Mouse (Mus musculus) heart, postnatal 25 days (tissue): ENCODE data around the gene Skap1. TPM values are rescaled to one million over a fixed set of nuclear protein-coding genes. Genes with fewer than 3 reads are reported as not detected.

ENCODE experiments used
- DNase-seq: peaks from one replicate; pipeline ENCODE4 v3.0.0; 2022; ENCODE audit warnings: low spot score
- intact Hi-C: fragments of 180-260 bp; cut with DNase I; formaldehyde crosslinking; loops from one replicate; pipeline ENCODE4 v1.15.1; 2025
- total RNA-seq, 2 experiments: library from RNA; stranded (reverse); gene quantifications; 2 replicates each; pipeline ENCODE4 v1.2.3; 2021

The Skap1 gene
- total RNA-seq, 2 experiments from 2014 or later, result 0.17 TPM; not detected in 1

DNA sequence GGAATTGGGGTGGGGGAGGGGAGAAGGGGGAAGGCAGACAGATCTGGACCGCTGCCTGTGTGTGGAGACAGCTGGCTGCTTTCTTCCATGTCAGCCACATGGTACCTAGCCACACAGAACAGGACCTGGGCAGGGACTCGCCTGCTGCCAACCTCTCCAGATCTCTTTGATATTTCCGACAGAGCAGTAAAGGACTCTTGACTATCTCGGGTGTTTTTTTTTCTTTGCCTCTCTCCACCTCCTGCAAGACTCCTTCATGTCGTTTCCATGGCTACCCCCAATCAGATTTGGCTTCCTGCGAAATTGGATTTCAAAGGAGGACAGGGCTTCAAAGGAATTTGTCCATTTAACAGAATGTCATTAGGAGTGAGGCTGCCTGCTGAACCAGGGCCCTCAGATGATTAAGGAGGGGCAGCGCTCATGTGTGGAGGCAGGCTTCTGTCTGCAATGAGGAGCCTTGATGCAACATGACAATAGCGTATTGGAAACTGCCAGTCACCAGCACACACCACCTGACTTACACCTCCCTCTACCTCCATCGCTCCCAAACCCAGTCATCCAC, 2.1 kb upstream of the Skap1 start:
- intact Hi-C loops, result no loop called here
- DNase-seq, result no peak

- intact Hi-C loops, result no loop called here
- no peak for DNase-seq
Measured at GRCm38 (mm10) chr11:96464716-96465060, 295 bp downstream of the Skap1 start.

- intact Hi-C loops, result no loop called here
- DNase-seq, result no peak
Measured at GRCm38 (mm10) chr11:96465426-96466056, 1.1 kb downstream of the Skap1 start.

DNA sequence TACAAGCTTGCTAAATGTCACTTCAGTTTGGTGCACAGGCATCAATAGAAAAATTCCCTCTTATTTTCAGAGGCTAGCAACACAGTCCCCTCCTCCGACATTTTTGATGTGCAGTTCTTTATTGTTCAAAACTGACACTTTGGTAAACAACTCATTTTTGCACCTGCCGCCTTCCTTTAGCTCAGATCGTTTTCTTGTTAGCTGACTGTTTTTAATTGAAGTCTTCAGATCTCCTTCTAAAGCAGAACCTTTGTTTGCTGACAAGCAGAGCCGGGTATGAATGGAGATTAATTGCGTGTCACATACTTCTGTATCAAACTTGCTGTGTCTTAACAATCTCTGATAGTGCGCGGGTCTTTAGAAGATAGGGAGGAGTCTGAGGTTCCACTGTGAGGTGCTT, 2.0 kb downstream of the Skap1 start:
- intact Hi-C loops, result no loop called here
- DNase-seq, result no peak

DNA sequence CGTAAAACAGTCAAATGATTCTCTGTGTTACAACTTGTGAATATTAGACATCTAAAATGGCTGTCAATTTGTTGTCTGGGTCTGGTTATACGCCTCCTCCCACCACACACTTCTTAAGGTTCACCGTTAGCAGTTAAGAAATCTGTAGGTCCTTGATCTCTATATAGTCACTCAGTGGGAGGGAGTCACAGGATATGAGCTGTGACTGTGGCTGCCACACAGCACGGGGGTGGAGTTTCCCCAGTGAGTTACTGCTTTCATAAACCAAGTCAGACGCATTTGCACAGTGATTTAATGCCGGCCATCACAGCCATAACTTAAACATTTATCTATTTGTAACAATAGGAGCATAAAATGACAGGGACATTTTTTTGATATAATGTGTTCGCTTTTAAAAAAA, 2.6 kb downstream of the Skap1 start:
- intact Hi-C loops, result no loop called here
- no peak for DNase-seq

GRCm38 (mm10) chr11:96468048-96468745, 3.8 kb downstream of the Skap1 start:
- no peak for DNase-seq
- intact Hi-C loops, result no loop called here

GRCm38 (mm10) chr11:96482711-96483110, 18.3 kb downstream of the Skap1 start:
- intact Hi-C loops, result no loop called here
- no peak for DNase-seq

GRCm38 (mm10) chr11:96483179-96483578, 18.8 kb downstream of the Skap1 start:
- no peak for DNase-seq
- intact Hi-C loops, result no loop called here

GRCm38 (mm10) chr11:96498481-96498880, 34.1 kb downstream of the Skap1 start:
- intact Hi-C loops, result no loop called here
- no peak for DNase-seq

GRCm38 (mm10) chr11:96501042-96501441, 36.6 kb downstream of the Skap1 start:
- intact Hi-C loops, result no loop called here
- DNase-seq, result no peak

DNA sequence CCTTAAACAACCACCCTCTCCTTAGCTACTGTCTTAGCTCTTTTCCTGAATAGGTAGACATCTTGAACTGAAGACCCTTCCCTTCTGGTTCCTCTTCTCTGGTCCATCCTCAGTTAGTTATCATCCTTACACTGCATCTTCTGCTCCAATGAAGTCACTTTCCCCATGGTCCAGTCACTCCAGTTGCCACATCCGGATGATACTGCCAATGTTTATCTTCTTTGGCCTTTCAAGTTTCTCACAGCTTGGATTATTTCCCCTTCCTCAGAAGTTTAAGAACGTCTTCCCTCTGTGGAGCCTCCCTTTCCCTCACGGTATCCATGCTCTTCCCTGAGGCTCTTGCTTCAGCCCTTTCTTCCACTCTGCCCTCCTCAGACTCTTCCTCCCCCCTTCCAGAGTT, 38.6 kb downstream of the Skap1 start:
- no peak for DNase-seq
- intact Hi-C loops, result no loop called here

DNA sequence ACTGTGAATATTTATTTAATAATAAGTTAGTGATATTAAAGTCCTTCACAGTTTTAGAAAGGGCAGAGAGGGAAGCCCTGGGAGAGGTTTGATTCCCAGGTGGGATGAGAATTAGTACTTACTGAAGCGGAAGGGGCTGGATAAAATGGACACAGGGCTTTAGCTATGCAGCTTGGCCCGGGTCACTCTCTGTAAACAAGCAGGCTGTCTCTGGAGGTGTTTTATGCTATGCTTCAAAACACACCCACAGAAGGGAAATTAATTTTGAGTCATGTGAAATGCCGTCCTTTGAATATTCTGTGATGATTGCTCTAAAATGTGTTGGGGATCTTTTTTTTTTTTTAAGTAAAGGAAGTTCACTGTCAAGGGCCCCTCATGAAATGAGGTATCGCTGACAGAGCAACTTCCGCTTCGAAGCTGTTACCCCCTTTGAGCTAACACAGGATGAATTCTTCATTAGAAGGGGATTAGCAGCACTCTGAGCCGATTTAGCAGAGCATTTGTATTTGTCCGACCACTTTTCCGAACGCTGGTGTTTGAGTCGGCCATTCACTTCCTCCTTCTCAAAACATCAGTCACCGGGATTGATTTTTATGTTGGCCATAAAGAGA, 40.2 kb downstream of the Skap1 start:
- no peak for DNase-seq
- intact Hi-C loops, result no loop called here

DNA sequence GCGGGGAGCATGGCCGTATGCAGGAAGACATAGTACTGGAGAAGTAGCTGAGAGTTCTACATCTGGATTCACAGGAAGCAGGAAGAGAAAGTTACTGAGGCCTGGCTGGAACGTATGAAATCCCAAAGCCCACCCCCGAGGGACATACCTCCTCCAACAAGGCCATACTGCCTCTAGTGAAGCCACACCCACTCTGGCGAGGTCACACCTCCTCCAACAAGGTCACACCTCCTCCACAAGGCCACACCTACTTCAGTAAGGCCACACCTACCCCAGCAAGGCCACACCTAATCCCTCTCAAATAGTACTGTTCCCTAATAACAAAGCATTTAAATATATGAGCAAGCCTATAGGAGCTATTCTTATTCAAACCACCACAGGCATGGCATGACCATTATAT, 41.4 kb downstream of the Skap1 start:
- intact Hi-C loops, result no loop called here
- DNase-seq, result no peak

DNA sequence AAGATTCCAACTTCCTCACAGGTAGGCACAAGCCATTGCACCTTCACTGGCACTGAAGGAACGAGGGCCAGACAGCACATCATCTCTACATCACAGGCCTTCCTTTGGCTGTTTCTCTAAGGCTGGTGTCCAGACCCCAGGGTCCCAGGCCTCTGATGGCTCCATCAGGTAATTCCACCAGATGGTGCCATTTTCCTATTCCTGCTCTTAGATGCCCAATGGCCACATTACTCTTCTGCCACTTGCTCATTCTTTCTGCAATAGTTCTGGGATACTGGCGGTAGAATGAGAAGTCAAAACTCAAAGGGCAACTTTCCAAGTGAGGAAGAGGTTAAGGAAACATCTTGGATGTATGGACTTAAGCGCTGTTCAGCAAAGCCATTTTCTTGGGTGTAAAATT, 50.8 kb downstream of the Skap1 start:
- no peak for DNase-seq
- intact Hi-C loops, result no loop called here

- no peak for DNase-seq
- intact Hi-C loops, result no loop called here
Measured at GRCm38 (mm10) chr11:96524541-96524940, 60.1 kb downstream of the Skap1 start.

DNA sequence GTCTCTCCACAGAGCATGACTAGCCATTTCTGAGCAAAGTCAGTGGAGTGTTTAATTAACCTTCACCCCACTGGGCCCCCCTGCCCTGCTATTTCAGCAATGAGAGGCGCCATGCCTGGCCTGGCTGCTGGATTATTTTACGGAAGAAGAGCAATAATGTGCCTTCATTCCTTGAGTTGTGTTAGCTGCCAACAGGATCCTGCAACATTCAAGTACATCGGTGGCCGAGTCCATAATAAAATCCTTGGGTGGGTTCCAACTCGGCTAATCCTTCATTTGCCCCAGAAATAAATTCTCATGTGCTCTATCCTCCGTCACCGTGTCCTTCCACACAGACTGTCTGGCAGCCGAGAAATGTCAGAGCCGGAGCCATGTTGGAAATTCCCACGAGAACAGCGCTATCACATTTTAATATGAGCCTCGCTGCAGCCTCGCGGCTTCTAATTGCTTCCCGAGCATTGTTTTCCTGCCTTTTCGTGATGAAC, 61.8 kb downstream of the Skap1 start:
- no peak for DNase-seq

DNA sequence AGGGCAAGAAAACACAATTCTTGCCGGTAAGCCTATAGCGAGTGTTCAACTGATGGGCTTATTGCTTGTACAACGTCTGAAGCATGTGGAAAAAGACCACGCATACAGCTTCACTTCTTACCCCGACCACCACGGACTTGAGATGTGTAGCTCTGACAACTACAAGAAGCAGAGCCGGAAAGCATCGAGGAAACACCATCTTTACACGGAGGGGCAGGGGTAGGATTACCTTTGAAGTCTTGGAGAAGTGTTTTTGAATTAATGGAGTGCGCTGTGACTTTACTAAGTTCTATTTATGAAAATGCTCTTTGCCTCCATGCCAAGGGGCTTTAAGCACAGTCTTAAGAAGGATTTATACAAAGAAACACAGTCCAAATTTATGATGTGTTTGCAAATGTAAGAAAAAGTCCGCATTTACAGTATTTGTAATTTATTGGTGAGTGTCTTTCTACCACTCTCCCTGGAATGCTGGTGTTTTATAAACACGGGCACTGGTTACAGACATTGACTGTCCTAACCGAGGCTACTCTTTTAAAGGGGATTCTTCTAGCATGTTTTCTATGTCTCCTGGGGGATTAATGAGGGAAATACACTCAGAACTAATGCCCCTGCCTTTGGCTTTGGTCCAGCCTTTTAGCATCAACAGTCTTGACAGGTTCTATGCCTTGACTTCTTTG, 67.5 kb downstream of the Skap1 start:
- DNase-seq, result no peak

More for the DNA sequence above, 61.8 kb downstream of the Skap1 start:
- intact Hi-C loops, result no loop called here

DNA sequence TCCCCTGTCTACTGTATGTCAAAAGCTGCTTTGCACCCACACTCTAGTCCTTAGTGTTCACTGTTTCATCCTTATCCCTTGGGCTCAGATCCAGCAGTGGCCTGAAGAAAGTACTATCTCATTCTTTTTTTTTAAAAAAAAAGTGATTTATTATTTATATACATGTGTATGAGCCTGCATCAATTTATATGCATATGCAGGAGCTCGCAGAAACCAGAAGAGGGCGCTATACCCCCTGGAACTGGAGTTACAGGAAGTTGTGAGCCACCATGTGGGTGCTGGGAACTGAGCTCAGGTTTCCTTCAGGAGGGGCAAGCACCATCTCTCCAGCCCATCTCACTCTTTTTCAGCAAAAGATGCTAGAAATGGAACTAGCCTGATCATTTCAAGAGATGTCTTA, 70.1 kb downstream of the Skap1 start:
- no peak for DNase-seq
- intact Hi-C loops, result no loop called here

More for the DNA sequence above, 67.5 kb downstream of the Skap1 start:
- intact Hi-C loops, result no loop called here

DNA sequence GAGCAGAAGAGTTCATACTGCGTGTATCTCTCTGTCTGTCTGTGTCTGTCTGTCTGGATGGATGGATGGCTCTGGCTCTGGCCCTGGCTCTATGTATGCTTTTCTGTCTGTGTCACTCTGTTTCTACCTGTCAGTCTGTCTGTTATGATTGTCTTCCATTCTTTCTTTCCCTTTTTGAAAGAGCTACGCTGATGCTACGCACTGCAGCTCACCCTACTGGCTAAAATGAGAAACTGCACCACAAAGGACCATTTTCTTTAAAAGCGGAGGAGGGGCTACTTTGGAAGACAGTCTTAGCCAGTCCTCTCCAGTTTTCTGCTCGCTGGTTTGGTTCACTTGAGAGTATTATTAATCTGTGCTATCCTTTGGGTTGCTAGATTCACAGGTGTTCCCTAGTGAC, 71.8 kb downstream of the Skap1 start:
- intact Hi-C loops, result loop anchor here (2.0 to 5.0 kb wide), 3 partner anchors 99 to 257 kb away; partner anchors contain the start of gene Hoxb5
- DNase-seq, result no peak

DNA sequence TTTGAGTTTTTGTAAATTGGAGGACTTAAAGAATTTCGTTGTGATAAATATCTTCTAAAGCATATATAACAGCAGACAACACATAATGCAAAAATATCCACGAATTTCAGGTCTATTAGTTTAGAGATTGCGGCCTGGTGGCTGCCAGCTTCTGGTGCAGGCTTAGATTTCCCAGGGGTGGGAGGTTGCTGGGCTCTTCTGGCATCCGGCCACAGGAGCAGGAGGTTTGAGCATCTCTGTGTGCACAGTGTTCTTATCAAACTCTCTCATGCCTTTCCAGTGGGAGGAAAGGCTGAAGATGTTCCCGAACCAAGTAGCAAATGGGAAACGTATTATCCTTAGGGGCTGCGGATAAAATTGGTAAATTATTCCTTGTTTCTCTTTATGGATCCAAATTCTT, 77.6 kb downstream of the Skap1 start:
- intact Hi-C loops, result no loop called here
- DNase-seq, result no peak
